Mouse (Mus musculus) layer of hippocampus, adult 11-12 months (tissue): ENCODE measurements around the gene Actl6a.
"Not testable (repeated sequence)": the region's sequence is repeated elsewhere in the genome, so short reads cannot be mapped to it uniquely, and the experiment has no call there.

Experiments
- DNase-seq: peaks from one replicate; pipeline ENCODE4 v3.0.0; 2022; ENCODE audit warnings: low spot score

Actl6a gene

DNA sequence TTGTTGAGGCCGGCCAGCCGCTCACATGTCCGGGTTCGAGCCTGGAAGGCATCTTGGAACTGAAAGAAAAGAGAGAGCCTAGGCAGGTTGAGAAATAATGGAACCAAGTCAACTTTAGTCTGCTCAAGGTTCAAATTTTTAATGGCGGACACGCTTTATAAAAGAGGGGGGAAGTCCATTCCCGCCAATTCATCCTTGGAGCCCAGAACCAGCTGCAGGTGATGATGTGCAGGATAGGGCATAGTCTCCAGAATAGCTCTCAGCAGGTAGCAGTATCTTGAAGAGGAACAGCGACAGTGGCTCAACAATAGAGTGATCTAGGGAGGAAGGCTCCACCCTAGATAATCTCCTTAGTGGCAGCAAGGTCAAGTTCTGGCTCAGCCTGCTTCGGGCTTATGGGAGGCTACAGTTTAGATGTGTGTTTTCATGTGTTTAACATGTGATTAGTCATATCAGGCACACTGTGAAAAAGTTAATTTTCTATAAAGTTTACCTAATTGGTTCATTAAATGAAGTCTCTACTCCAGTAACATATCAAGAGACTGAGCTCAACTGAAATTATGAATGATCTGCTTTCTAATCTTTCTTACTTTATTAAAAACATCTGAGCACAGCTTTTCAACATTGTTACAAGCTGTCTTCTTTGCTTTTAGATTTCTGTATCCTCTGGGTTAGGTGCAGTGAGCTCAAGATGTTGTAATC lies at the start of gene Actl6a:
Actl6a (plus strand) TSS at position 652 of the 702 bp plus-strand sequence.
- DNase-seq = not testable (repeated sequence)

DNA sequence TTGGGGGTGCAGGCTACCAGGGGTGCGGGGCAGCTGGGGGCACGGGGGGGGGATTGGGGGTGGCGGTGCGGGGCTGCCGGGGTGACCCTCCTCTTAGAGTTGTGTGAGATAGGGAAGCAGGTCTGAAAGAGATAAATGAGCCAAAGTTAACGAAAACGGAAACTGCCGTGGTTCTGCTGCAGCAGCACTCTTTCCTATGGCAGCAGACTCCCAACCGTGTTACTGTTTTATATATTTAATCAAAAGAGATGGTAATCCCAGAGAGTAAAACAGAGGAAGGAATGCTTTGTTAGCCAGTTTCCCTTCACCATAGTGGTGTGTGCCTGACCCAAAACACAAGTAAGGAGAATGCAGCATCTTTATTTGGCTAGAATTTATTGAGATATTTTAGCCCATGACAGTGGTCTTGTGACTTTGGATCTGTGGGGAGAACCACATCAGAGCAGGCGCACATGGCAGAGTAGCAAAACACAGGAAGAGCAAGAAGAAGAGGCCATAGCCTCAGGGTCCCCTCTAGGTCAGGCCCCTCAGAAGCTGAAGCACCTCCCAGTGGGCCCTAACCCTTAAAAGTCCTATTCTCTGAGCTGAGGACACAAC lies 49.6 kb upstream of the Actl6a start:
- no peak for DNase-seq

DNA sequence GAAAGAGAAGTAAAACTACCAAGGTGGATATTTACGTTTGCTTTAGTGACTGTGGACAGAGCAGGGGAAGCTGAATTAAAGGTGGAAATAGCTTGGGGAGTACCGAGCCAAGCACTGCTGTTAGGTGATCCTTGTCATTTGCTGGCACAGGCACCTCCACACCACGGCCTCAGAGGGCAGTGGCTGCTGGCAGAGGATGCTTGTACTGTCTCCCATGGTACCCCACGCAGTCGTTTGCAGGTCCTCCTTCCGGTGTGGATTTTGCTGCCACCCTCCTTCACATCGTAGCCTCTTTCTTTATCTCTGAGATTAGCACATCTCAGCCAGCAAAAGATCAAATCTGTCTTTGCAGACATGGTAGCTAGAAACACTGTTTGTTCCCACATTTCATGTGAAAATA lies 47.7 kb upstream of the Actl6a start:
- DNase-seq = no peak

DNA sequence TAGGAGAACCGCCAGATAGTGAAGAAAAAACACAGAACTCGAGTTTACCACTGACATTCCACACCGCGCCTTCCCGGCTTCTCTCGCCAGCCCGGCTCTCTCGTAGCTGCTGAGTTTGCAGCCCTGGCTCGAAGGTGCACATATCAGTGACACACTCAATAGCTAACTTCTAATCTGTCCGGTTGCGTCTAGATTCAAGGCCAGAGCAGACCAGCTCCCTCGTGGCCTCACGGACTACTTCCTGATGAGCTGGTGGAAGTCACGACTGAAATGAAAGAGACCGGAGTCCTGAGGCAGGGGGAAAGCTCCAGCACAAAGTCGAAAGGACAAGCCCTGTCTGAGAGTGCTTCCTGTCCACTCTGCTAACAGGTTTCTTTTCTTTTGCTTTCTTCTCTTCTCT lies 47.3 kb upstream of the Actl6a start:
- no peak for DNase-seq

DNA sequence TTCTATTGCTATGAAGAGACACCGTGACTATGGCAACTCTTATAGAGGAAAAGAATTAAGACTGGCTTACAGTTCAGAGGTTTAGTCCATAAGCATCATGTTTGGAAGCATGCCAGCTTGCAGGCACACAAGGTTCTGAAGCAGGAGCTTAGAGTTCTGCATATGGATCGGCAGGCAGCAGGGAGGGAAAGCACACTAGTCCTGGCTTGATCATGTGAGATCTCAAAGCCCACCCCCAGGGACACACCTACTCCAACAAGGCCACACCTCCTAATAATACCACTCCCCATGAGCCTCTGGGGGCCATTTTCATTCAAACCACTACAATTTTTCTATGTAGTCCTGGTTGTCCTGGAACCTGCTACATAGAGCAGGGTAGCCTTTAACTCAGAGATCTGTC lies 46.6 kb upstream of the Actl6a start:
- no peak for DNase-seq

DNA sequence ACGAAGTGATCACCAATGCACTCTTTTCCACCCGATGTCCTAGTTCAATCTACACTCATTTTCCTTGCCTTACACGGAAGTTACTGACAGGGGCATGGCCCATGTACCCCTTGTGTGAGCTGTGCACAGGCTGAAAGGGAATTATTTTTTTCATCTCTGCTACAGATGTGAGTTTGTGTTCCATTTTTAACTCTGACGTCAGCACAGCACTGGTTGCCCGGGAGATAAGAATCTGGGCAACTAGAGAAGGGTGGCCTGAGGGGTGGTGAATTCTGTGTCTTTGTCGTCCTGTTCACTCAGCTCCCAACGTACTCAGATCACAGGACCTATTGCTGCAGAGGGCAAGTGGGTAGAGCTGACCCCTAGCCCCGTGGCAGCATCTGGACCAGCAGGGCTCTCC lies 45.8 kb upstream of the Actl6a start:
- no peak for DNase-seq

DNA sequence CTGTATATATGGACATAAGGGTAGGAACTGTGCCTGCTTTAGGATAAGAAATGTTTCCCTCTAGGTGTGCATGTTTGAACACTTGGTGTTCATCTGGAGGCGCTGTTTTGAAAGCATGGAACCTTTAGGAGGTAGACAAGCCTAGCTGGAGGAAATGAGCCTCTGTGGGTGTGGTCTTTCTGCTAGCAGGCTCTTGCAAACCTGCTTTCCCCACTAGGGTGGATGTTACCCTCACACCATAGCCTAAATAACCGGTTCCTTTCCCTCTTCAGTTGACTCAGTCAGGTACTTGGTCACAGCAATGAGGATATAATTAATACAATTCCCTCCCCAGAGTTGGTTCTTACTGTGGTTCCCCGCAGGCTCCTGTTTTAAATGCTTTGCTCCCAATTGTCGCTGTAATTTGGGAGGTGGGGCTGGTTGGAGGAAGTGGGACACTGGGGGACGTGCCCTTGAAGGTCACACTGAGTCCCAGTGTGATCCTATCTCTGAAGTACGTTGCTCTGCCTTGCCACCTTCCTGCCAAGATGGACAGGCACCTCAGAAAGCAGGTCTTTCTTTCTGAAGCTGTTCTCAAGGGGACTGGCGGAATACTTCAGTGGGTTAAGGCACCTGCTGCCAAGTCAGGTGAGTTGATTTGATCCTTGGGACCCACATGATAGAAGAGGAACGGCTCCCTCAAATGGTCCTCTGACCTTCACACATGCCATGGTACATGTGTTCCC lies 45.1 kb upstream of the Actl6a start:
- DNase-seq = no peak

DNA sequence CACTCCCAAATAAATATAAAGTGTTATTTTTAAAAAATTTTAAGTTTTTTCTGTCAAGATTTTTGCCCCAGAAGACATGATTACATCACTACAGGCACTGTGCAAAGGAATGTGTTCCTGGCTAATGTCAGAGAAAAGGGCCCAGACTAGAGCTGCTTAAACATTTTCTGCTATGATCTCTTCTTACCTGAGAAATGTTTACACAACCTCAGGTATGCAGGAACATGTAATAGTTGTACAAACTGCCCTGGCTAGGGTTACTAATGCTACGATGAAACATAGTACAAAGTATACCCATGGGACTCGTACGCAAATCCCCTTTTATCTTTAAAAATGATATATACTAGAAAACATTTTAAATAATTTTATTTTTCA lies 44.6 kb upstream of the Actl6a start:
- DNase-seq = no peak

DNA sequence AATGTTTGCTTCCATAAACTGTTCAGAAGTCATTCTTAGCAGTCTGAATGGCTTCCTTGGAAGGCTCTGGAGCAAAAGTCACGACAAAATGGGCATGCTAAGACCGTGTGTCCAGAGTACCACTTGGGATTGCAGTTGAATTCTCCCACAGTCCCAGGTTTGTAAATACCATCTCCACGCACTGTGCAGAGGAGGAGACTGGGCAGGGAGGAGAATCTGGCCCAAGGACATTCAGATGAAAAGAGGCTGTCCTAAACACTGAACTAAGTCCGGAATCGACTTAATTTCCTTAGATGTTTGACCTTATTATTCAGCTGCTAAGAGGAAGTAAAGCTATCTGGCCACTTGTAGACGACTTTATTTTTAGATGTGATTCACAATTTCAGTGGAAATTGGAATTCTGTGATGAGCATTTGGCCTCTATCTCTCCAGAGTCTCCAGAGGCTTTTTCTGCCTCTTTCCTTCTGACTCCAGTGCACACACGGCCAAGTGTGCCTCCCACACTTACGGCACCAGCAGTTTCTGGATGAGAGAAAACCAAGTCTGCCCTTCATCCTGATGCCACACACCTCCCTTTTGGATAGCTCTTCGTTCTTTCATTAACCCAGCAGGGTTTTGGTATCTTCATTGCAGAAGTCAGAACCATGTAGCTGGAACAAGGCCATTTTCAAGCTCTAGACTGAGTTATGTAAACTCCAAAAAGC lies 37.7 kb upstream of the Actl6a start:
- no peak for DNase-seq

DNA sequence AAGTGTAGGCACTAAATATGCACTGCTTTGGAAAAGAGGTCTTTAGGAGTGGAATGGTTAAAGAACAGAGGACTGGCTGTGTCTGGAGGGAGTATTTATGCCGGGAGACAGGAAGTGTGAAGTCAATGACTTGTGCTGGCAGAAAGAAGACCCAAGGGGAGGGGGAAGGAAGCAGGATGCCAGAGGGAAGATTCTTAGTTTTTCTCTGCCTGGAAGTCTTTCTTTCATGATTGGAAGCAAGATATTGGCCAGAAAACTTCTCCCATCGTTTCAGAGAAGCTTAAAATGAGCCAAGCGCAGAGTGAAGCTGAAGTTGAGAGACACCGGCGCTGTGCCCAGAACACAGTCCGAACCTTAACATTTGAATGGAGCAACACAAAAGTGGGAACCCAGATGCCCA lies 36.9 kb upstream of the Actl6a start:
- peak; percentile 28 for DNase-seq

DNA sequence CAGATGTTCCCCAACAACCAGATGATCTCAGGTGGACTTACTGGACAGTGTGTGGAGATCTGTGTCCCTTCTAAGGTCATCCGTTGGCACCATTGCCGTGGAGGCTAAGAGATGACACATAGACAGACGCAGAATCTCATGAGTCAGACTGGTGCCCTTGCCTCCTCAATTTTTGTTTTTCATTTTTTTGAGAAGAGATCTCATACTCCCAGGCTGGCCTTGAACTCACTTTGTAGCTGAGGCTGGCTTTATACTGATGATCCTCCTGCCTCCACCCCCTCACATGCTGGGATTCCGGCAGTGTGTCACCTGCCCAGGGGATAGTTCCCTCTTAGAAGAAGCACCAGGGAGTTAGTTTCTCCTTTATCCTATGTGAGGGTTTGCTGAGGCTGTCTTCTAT lies 35.9 kb upstream of the Actl6a start:
- DNase-seq = no peak

DNA sequence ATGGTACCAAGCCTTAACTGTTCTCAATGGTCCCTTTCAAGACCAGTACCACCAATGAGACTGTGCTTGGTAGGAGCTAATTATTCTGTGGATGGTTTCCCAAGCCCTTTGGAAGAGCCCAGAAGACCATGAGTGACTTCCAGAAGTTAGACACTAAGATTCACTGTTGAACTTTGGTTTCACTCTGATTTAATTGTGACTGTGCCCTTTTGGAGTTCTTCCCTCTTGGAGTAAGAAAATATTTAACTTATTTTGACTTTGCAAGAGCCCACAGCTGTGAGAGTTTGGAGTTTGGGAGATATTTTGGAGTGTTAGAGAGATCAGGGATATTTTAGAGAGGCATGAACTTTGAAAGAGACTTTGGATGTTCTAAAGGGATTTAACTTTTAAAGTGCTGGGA lies 32.9 kb upstream of the Actl6a start:
- no peak for DNase-seq

DNA sequence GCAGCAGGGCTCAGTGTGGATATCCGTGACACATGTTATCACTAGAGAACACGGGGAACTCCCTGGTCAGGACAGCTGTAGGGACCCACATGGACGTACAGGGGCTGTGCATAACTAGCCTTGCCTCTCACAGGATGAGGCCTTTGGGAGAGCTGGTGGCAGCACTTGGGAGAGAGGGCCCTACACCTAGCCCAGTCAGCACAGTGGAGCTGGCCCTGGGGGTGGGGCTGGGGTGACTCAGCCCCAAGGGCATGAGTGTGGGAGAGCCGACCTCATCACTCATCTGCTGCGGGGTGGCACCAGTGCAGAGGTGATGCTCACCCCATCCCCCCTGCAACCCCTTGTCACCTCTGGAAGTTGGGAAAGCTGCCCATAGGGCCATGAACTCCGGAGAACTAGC lies 29.7 kb upstream of the Actl6a start:
- no peak for DNase-seq

DNA sequence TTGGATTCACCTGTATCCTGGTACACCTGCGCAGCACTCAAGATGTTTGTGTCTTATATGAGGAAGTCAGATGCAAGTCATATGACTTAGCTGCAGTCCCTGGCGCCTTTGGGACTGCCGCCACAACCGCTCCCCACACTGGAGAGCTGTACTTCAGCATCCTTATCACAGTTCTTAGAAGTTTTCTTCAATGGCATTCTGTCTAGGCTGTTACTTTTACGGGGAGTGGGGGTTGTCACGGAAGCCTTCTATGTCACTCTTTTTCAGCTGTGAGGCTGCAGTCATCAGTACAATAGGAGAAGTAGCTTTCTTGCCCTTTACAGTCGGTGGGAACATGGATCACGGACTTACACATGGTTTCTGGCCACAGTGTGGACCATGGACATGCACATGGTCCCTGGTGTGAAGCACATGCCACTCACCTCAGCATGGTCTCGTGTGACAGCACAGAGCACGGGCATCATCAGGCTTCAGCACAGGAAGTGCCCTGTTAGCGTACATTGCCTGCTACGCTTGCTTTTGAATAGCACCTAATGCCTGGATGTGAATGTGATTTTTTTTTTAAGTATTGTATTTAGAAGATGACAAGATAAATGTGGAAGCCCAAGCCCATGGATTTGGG lies 23.1 kb upstream of the Actl6a start:
- DNase-seq = no peak

DNA sequence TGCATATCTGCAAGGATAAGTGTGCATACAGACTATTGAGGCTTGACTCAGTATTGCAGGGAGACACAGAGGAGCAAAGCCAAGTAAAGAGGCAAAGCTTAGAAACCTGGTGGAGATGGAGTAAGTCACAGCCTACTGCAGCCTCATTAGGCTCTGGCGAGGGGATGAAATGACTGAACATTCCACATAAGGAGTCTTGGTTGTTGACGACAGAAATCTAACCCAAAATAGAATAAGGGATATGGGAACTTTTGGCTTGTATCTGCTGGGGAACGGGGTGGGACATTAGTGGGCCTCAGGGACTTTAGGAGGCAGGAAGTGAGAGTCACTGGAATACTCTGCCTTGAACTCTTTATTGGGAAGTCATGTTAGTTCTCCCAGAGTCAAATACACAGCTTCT lies 21.5 kb upstream of the Actl6a start:
- DNase-seq = no peak

DNA sequence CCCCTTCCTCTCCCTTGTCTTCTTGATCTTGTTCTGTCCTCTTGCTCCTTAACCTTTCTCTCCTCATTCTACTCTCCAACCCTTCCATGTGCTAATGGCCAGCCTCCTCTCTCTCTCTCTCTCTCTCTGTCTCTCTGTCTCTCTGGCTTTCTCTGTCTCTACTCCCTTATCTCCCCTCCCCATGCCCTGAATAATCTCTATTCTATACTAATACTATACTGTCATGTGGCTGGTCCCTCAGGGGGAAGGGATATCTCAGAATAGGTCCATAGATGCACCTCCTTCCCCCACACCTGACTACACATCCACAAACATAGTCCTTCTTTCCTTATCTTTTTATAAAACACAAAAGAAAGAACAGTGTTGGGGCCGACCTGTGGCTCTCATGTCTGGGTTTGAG lies 19.6 kb upstream of the Actl6a start:
- DNase-seq = no peak

DNA sequence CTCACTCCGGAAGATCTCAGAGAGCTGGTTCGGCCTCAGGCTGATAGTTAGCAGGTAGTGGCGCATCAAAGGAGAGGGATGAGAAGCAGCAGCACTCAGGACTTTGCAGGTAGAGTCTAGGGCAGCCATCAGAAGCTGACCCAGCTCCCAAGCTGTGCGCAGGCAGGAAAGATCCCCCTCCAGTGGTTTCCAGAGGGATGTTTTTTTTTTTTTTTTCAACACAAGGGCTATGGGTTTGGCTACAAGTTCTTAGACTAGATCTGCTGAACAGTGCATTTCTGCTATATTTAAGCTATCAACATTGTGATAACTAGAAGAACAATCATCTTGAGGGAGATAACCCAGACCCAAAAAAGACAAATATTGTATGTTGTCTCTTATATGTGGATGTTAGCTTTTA lies 18.9 kb upstream of the Actl6a start:
- DNase-seq = no peak

DNA sequence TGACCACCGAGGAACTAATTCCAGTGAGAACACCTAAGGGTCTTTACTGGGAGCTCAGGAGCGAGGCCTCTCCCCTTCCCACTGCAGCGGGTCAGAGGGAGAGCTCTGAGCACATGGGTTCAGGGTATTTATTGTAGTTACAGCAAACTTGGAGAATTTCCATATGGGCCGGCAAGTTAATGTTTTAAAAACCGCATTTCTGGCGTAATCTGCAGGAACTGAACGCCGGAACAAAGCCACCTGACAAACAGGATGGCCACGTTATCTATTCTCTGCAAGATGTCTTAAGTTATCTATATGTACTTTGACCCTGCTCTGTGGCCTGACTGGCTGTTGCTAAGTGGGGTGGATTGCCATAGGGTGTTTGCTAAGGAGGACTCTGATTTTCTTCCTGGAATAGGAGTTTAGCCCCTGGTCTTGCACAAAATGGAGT lies 16.5 kb upstream of the Actl6a start:
- DNase-seq = no peak

DNA sequence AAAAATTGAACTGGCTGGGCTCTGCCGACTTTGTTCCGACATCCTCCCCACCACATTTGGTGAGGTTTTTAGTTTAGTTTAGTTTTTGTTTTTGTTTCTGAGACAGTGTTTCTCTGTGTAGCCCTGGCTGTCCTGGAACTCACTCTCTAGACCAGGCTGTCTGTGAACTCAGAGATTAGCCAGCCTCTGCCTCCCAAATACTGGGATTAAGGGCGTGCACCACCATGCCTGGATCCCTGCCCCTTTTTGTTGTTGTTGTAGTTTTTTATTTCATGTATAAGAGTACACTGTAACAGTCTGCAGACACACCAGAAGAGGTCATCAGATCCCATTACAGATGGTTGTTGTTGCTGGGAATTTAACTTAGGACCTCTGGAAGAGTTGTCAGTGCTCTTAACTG lies 16.1 kb upstream of the Actl6a start:
- DNase-seq = no peak

DNA sequence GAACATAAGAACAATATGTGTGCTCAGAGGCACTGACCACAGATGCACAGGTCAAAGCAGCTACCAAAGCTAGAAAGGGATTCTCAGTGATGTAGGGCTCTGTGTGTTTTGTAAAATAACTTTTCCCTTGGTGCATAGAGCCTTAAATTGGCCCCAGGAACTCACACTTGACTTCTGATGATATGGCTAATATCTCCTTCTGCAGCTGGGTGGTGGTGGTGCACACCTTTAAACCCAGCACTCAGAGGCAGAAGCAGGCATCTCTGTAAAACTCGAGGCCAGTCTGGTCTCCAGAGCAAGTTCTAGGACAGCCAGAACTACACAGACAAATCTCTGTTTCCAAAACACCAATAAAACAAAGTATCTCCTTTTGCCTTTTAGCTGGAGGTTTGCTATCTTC lies 15.2 kb upstream of the Actl6a start:
- no peak for DNase-seq

DNA sequence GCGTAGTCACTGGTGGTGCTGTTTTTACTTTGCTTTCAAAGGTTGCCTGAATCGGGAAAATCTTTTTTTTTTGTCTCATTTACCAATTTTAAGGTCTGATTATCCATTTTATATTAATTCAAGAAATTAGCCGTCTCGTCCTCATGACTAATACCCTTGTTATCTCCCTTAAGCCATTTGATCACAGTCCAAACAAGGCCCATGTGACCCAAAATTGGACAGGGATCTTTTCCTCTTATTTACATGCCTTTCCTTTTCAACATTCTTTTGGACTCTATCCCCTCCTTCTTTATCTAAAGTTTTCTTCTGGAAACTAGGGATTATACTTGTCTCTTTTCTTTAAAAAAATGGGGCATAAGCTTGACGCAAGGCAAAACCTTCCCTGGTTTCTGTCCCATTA lies 14.3 kb upstream of the Actl6a start:
- DNase-seq = no peak

DNA sequence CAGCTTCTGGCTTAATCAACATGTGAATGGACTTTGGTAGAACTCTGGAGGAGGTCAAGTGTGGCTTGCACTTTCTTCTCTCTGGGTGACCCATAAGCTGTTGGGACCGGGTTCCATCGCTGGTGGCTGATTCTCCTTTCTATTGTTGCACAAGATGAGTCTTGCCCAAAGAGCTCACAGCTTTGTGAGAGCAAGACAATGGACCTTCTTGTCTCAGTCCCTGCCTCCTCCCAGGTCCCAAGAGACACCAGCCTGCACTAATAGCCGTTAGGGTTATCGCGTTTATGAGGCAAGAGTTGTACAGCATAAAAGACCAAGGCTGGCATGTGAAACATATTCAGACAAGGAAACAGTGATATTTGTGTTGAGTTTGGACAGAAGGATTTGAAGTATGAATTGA lies 11.9 kb upstream of the Actl6a start:
- DNase-seq = no peak
